Mouse (Mus musculus) embryonic facial prominence, embryonic 15.5 days (tissue): ENCODE results near the gene Sbf2. TPM values are rescaled to one million over a fixed set of nuclear protein-coding genes. Genes with fewer than 3 reads are reported as not detected.

Source experiments
- ATAC-seq: fragments of 200-750 bp; cut with Nextera tagmentation; 2 replicates; pipeline ENCODE4 v1.8.0; 2017; ENCODE audit warnings: low read depth, moderate TSS enrichment; ENCODE audit not compliant: insufficient number of reproducible peaks, low FRiP score, low TSS enrichment
- H3K27ac ChIP-seq: fragments of 300-500 bp; sonication (generic); replicated peaks from 2 replicates; pipeline ENCODE4 v1.5.1; 2015; ENCODE audit warnings: mild to moderate bottlenecking, inconsistent platforms
- H3K27me3 ChIP-seq: fragments of 300-500 bp; sonication (generic); 2 replicates; pipeline ENCODE4 v1.6.1; 2015; ENCODE audit warnings: inconsistent platforms
- H3K36me3 ChIP-seq: fragments of 300-500 bp; sonication (generic); 2 replicates; pipeline ENCODE4 v1.6.1; 2015; ENCODE audit warnings: mild to moderate bottlenecking, inconsistent platforms
- H3K4me1 ChIP-seq: fragments of 300-500 bp; sonication (generic); 2 replicates; pipeline ENCODE4 v1.6.1; 2015; ENCODE audit warnings: inconsistent platforms
- H3K4me2 ChIP-seq: fragments of 300-500 bp; sonication (generic); replicated peaks from 2 replicates; pipeline ENCODE4 v1.6.1; 2015; ENCODE audit warnings: mild to moderate bottlenecking, inconsistent platforms
- H3K4me3 ChIP-seq: fragments of 300-500 bp; sonication (generic); replicated peaks from 2 replicates; pipeline ENCODE4 v1.5.1; 2015; ENCODE audit warnings: mild to moderate bottlenecking, inconsistent platforms
- H3K9ac ChIP-seq: fragments of 300-500 bp; sonication (generic); 2 replicates; pipeline ENCODE4 v1.6.1; 2015; ENCODE audit warnings: inconsistent platforms
- H3K9me3 ChIP-seq: fragments of 300-500 bp; sonication (generic); replicated peaks from 2 replicates; pipeline ENCODE4 v1.6.1; 2016; ENCODE audit warnings: inconsistent platforms
- WGBS: fragments of 180-500 bp; shearing (Covaris S2); methylation state at CpG from one replicate; pipeline ENCODE4 v1.1.7; 2015; 5-methylcytosine and 5-hydroxymethylcytosine counted together
- polyA plus RNA-seq: library from polyadenylated mRNA; unstranded; fragments of >200 nt; fragmentation: Nextera tagmentation; extraction: Ambion mirVana; gene quantifications from 2 replicates; pipeline ENCODE4 v1.2.1, GENCODE M21; 2015

Gene Sbf2
- polyA plus RNA-seq, 1 experiment from 2014 or later: 27.7 TPM

GRCm38 (mm10) chr7:110628611-110629354 lies 14.1 kb upstream of the Sbf2 start:
- peak overlapping the region; percentile 21; the same call in 1 of the 2 replicates for H3K9ac ChIP-seq
- H3K27ac ChIP-seq: no peak overlapping the region
- H3K36me3 ChIP-seq: no peaks in the 10 kb centered on the region
- H3K4me1 ChIP-seq: peaks cover 56% of the 10 kb centered on the region
- peak overlapping the region; percentile 49 for H3K4me3 ChIP-seq
- H3K4me2 ChIP-seq: peak overlapping the region; percentile 90
- ATAC-seq: no peak
- peaks cover 64% of the 10 kb centered on the region for H3K27me3 ChIP-seq
- WGBS: under 1% methylated on average over 33 of the region's 33 CpGs
- no peaks in the 10 kb centered on the region for H3K9me3 ChIP-seq

- H3K9me3 ChIP-seq: no peaks in the 10 kb centered on the region
- H3K36me3 ChIP-seq: no peaks in the 10 kb centered on the region
- no peak overlapping the region for H3K27ac ChIP-seq
- peak overlapping the region; percentile 49 for H3K4me3 ChIP-seq
- H3K4me1 ChIP-seq: peaks cover 56% of the 10 kb centered on the region
- H3K4me2 ChIP-seq: peak overlapping the region; percentile 90
- ATAC-seq: no peak
- H3K27me3 ChIP-seq: peaks cover 64% of the 10 kb centered on the region
- 4% methylated on average over 11 of the region's 11 CpGs for WGBS
- peak overlapping the region; percentile 42 for H3K9ac ChIP-seq
Observed at GRCm38 (mm10) chr7:110628273-110628600, 13.5 kb upstream of the Sbf2 start.

- Histone ChIP-seq H3K9ac (peak within 1 kb of the TSS; percentile 42), H3K4me2 (peak within 1 kb of the TSS; percentile 90), H3K27ac (no peak within 1 kb of the TSS), H3K9me3 (no peaks in the 10 kb centered on the region), H3K36me3 (no peaks in the 10 kb centered on the region), H3K27me3 (peaks cover 63% of the 10 kb centered on the region), H3K4me1 (peaks cover 56% of the 10 kb centered on the region), H3K4me3 (peak within 1 kb of the TSS; percentile 49)
- WGBS: under 1% methylated on average over 30 of the region's 30 CpGs
- peak; percentile 50; the same call in 1 of the 2 replicates for ATAC-seq
Observed at GRCm38 (mm10) chr7:110627486-110628272, 13.0 kb upstream of the Sbf2 start, which contains the start of gene Adm. Gene Adm (plus strand): TSS chr7:110627661.

- Histone ChIP-seq H3K27ac (no peak overlapping the region), H3K27me3 (peaks cover 57% of the 10 kb centered on the region), H3K9ac (no peak overlapping the region), H3K36me3 (no peaks in the 10 kb centered on the region), H3K4me1 (peaks cover 56% of the 10 kb centered on the region), H3K9me3 (no peaks in the 10 kb centered on the region), H3K4me3 (peak overlapping the region; percentile 49), H3K4me2 (peak overlapping the region; percentile 90)
- no peak for ATAC-seq
- under 1% methylated on average over 12 of the region's 12 CpGs for WGBS
Observed at GRCm38 (mm10) chr7:110627099-110627482, 12.4 kb upstream of the Sbf2 start.

GRCm38 (mm10) chr7:110626186-110627098 lies 11.7 kb upstream of the Sbf2 start:
- ATAC-seq: no peak
- WGBS: 8% methylated on average over 28 of the region's 28 CpGs
- peak overlapping the region; percentile 29 for H3K4me2 ChIP-seq
- no peaks in the 10 kb centered on the region for H3K36me3 ChIP-seq
- H3K4me1 ChIP-seq: peaks cover 56% of the 10 kb centered on the region
- peak overlapping the region; percentile 49 for H3K4me3 ChIP-seq
- no peak overlapping the region for H3K27ac ChIP-seq
- H3K9ac ChIP-seq: no peak overlapping the region
- H3K27me3 ChIP-seq: peaks cover 55% of the 10 kb centered on the region
- H3K9me3 ChIP-seq: no peaks in the 10 kb centered on the region

- H3K27me3 ChIP-seq: peaks cover 50% of the 10 kb centered on the region
- no peaks in the 10 kb centered on the region for H3K9me3 ChIP-seq
- peaks cover 51% of the 10 kb centered on the region for H3K4me1 ChIP-seq
- ATAC-seq: no peak
- H3K27ac ChIP-seq: no peak overlapping the region
- no peak overlapping the region for H3K4me3 ChIP-seq
- H3K4me2 ChIP-seq: peak overlapping the region; percentile 29; the same call in 1 of the 2 replicates
- WGBS: 60% methylated on average over 10 of the region's 10 CpGs
- no peak overlapping the region for H3K9ac ChIP-seq
- H3K36me3 ChIP-seq: no peaks in the 10 kb centered on the region
Observed at GRCm38 (mm10) chr7:110625489-110625888, 10.8 kb upstream of the Sbf2 start.

- Histone ChIP-seq H3K4me1 (peaks cover 47% of the 10 kb centered on the region), H3K36me3 (no peaks in the 10 kb centered on the region), H3K27me3 (peaks cover 49% of the 10 kb centered on the region), H3K4me3 (no peak overlapping the region), H3K9me3 (no peaks in the 10 kb centered on the region), H3K27ac (no peak overlapping the region), H3K9ac (no peak overlapping the region), H3K4me2 (no peak overlapping the region)
- ATAC-seq: no peak
- WGBS: 73% methylated on average over 13 of the region's 13 CpGs
Observed at GRCm38 (mm10) chr7:110624961-110625360, 10.2 kb upstream of the Sbf2 start.

GRCm38 (mm10) chr7:110624067-110624466 lies 9.3 kb upstream of the Sbf2 start:
- H3K4me2 ChIP-seq: no peak overlapping the region
- no peak overlapping the region for H3K4me3 ChIP-seq
- no peaks in the 10 kb centered on the region for H3K9me3 ChIP-seq
- WGBS: 43% methylated on average over 2 of the region's 2 CpGs
- no peaks in the 10 kb centered on the region for H3K36me3 ChIP-seq
- H3K27ac ChIP-seq: no peak overlapping the region
- H3K27me3 ChIP-seq: peaks cover 40% of the 10 kb centered on the region
- peaks cover 45% of the 10 kb centered on the region for H3K4me1 ChIP-seq
- ATAC-seq: no peak
- H3K9ac ChIP-seq: no peak overlapping the region

- Histone ChIP-seq H3K4me2 (no peak overlapping the region), H3K36me3 (no peaks in the 10 kb centered on the region), H3K27me3 (no peaks in the 10 kb centered on the region; the same call in none of the 2 replicates), H3K9ac (no peak overlapping the region), H3K9me3 (no peaks in the 10 kb centered on the region), H3K4me3 (no peak overlapping the region), H3K27ac (no peak overlapping the region), H3K4me1 (peaks cover 16% of the 10 kb centered on the region; the same call in 1 of the 2 replicates)
- WGBS: 49% methylated on average over 9 of the region's 9 CpGs
- no peak for ATAC-seq
Observed at GRCm38 (mm10) chr7:110619086-110619611, 4.4 kb upstream of the Sbf2 start.

GRCm38 (mm10) chr7:110615792-110616191 lies 1.1 kb upstream of the Sbf2 start:
- Histone ChIP-seq H3K9me3 (no peaks in the 10 kb centered on the region), H3K27me3 (no peaks in the 10 kb centered on the region; the same call in 1 of the 2 replicates), H3K4me1 (peaks cover 25% of the 10 kb centered on the region), H3K4me3 (peak overlapping the region; percentile 84), H3K9ac (no peak overlapping the region), H3K36me3 (no peaks in the 10 kb centered on the region), H3K4me2 (peak overlapping the region; percentile 85), H3K27ac (no peak overlapping the region)
- WGBS: 14% methylated on average over 11 of the region's 11 CpGs
- no peak for ATAC-seq
